Mouse (Mus musculus) brain, embryonic 18.5 days (tissue): Measurements from ENCODE around the gene Rspry1.
A peak's percentile ranks its signal among the peaks of the same experiment; 100 is the strongest.

Experiments used
- DNase-seq: peaks from one replicate; pipeline ENCODE4 v3.0.0-alpha.2; 2012; ENCODE audit warnings: low read depth, low spot score

Rspry1 gene

DNA sequence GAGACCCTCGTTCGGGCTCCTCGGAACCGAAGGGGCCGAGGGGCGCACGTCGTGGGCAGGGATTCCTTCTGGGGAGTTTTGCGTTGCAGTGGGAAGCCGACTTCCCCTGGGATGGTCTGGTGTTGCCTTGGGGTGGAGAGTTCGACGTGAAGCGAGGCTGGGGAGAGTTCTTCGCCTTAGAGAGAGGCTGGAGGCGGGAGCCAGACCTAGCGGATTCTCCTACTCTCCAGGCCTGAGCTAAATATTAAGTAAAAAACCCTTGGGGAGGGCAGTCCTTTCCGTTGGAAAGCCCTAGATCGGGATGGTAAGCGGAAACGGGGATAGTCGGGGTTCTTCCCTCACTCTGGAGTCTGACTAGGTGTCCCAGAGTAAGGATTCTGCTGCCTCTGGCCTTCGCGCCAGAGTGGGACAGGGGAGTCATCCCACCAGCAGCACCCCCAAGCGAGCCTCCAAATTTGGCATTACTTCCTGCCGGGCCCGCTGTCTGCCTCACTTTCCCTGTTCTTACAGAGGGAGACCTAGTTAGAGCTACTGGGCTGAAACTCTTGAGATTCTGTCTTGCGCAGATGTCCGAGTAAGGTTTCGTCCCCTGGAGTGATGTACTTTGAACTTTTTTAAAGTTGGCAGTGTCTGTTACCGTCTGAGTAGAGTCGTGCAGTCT, 864 bp downstream of the Rspry1 start:
- no peak for DNase-seq

DNA sequence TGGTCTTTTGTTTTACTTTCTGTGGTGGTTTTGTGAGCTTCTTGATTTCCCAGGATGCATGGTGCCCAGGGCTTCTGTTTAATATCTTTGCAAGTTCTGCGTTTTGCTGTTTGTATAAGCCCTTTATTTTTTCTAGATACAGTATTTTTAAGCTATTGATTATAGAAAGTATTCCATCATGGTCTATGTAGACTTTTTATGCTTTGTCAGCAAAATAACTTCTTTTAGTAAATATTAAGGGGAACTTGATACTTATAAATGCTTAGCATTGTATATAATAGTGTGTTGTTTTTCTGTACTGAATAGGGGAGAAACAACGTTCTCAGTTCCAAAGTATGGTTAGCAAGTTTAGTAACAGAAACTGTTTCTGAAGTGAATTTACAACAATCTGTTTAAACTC, 2.3 kb downstream of the Rspry1 start:
- no peak for DNase-seq

- no peak for DNase-seq
These were observed 5.3 kb downstream of the Rspry1 start for GRCm38 (mm10) chr8:94607064-94607463.

- no peak for DNase-seq
These were observed 23.1 kb downstream of the Rspry1 start for GRCm38 (mm10) chr8:94624885-94625284.

DNA sequence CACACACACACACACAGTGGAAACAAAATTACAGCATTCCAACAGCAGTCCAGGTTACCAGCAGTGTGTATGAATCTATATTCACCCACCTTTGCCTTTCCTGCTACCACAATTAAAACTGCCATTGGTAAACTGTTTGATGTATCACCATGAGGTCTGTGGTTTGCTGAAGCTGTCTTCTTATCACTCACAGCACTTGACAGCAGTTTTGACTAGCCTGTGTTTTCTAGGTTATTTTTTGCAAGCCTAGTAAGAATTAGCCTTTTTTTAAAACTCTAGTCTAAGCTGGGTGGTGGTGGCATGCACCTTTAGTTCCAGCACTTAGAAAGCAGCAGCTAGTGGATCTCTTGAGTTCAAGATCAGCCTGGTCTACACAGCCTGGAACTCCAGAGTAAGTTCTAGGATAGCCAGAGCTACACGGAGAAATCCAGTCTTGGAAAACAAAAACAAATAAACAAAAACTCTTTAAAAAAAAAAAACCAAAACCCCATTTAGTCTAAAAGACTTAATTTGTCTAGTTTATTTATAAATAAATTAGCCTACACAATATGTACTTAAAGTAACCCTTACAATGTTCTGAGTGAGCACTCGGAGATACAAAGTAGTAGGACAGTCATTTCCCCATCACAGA, 31.9 kb downstream of the Rspry1 start:
- no peak for DNase-seq

- no peak for DNase-seq
These were observed 32.5 kb downstream of the Rspry1 start for GRCm38 (mm10) chr8:94634211-94634610.

DNA sequence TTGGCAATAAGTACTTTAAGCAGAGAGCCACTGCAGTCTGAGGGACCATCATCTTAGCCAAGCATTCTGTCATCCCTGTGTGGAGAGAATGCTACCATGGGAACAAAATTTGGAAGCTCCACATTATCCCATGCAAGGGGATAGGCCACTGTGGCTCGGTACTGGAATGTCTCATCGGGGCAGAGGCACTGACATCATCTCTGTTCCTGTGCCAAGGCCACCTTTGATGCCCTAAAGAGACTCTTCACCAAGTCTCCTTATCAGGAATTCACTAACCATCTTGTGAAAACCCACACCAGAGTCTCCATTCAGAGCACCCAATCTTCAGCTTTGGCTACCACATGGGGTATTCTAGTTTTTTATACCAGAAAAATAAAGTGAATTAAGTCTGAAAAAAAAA, 39.4 kb downstream of the Rspry1 start:
- no peak for DNase-seq

DNA sequence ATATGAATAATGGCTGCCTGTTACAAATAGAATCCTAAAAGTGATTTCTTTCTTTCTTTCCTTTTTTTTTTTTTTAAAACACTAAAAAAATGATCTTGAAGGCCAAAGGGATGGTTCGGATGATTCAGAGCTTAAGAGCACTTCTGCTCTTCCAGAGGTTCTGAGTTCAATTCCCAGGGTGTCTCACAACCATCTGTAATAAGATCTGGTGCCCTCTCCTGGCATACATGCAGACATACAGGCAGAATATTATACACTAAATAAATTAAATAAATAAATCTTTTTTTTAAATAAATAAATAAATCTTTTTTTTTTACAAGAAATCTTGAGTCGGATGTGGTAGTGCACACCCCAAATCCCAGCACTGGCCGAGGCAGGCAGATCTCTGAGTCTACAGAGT, 40.2 kb downstream of the Rspry1 start:
- DNase-seq = no peak

- DNase-seq = no peak
These were observed 43.5 kb downstream of the Rspry1 start for GRCm38 (mm10) chr8:94645202-94645601.

- no peak for DNase-seq
These were observed 44.4 kb downstream of the Rspry1 start for GRCm38 (mm10) chr8:94646165-94646564.

- DNase-seq = no peak
These were observed 47.8 kb downstream of the Rspry1 start for GRCm38 (mm10) chr8:94649496-94649895.

DNA sequence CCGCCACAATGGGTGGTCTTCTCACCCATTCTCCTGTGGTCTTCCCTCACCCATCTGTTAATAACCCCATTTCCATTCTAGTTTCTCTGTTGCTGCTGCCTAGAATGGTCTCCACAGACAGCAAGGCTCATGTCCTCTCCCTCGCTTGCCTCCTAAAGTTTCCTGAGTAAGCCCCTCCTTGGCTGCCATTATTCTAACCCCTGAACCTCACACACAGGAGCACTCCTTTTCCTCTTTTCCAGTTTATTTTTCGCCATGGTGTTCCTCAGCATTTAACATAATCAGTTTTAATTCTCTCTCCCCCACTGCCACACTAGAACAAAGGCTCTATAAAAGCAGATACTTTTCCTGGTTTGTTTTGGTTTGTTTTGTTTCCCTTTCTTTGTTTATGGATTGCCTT, 51.2 kb downstream of the Rspry1 start:
- no peak for DNase-seq

GRCm38 (mm10) chr8:94654994-94655393, 53.3 kb downstream of the Rspry1 start:
- no peak for DNase-seq

DNA sequence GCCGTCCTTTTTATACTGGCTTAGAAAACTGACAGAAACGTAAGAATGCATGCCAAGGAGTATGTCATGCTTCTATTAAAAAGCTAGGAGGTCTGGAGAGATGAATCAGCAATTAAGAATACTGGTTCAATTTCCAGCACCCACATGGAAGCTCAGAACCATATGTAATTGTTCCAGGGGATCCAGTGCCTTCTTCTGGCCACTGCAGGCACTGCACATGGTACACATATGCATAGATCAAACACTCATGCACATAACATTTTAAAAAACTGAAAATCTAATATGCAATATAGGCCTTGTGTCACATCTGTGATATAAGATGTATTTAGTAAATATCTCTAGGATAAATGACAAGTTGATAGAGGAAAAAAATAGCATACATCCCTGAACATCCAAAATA, 56.3 kb downstream of the Rspry1 start:
- DNase-seq = no peak

- DNase-seq = no peak
These were observed 58.7 kb downstream of the Rspry1 start for GRCm38 (mm10) chr8:94660418-94660817.

DNA sequence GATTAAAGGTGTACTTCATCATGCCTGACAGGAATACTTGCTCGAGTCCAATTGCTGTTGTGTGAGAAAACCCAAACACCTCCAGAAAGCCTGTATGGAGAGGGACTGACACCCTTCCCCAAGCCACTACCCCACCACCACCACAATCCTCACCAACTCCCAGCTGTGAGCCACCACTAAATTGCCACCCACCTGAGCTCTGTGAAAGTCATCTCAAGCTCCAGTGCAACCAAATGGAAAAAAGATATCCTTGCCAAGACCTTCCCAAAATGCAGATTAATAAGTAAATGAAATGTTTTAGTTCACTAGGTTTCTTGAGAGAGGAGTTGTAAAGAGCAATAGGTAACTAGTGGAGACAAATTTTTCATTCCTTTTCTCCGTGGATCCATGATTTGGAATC, 63.0 kb downstream of the Rspry1 start:
- DNase-seq = no peak

GRCm38 (mm10) chr8:94666456-94667308, 64.9 kb downstream of the Rspry1 start, which contains the start of gene Arl2bp:
TSS of gene Arl2bp (plus strand) at chr8:94666600.
- peak; percentile 84 for DNase-seq

DNA sequence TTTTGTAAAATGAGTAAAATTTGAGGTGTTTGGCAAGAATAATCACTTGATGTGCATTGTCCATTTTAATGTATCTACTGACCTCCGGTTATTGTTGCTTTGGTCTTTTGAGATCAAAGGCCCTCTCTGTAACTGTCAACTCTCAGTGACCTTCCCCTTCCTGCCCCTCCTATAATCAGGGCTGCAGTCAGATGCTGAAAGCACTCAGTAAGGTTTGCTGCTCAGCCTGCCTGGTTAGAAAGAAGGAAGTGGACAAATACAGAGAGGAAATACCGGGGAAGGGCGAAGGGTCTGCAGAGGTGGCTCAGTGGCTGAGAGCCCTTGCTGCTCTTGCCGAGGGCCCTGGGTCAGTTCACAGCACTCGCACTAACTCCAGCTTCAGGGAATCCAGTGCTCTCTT, 72.6 kb downstream of the Rspry1 start:
- no peak for DNase-seq

- no peak for DNase-seq
These were observed 74.2 kb downstream of the Rspry1 start for GRCm38 (mm10) chr8:94675923-94676322.

DNA sequence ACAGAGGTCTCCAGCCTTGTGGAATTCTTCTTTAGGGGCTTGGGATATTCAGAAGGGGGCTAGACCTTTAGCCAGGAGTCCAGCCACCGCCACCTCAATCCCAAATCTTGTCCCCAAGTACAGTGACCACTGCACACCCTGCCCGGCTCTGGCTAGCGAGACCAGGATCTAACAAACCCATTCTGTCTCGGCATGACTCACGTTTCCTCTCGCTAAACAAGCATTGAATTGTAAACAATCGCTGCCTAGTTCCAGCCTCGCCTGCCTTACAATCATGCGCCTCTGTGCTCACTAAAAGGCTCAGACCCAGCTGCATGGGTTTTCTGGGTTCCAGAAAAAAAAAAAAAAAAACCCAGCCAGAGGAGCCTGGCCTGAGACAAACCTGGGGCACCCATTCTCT, 76.8 kb downstream of the Rspry1 start:
- no peak for DNase-seq

- DNase-seq = no peak
These were observed 78.7 kb downstream of the Rspry1 start for GRCm38 (mm10) chr8:94680414-94680813.

DNA sequence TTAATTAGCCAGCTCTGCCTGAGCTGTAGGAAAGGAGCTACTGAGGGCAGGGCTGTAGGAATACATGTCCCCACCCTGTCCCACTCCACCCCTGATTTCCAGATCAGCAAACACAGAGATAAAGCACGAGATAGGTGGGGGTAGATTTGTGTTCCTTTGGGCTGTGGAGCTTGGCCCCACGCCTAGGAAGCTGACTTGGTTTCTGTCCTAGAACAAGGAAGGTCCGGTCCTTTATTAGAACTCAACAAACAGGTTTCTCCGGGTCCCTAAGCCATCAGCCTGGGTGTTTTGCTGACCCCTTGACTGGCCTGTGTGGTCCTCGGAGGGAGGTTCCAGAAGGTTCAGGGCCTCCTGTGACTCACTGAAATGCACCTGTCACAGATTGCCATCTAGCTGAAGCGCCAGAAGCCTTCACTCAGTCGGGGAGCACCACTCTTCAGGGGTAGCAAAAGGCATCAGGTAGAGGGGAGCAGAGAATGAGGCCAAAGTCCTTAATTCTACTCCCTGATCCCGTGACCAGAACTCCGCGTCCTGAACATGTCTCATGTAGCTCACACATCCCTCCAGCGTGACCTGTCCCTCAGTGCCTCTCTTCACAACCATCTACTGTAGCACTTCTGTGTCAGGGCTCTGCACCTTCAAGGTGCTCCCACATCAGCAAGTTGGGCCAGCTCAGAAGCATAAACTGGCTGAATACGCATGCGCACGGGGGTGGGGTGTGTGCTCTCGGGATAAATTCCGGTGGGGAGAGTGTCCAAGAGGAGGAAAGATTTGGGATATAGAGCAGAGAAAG, 81.2 kb downstream of the Rspry1 start:
- DNase-seq = no peak
